Mouse (Mus musculus): ENCODE results near the gene Rint1.
A peak's percentile ranks its signal among the peaks of the same experiment; 100 is the strongest.

The Rint1 gene

DNA sequence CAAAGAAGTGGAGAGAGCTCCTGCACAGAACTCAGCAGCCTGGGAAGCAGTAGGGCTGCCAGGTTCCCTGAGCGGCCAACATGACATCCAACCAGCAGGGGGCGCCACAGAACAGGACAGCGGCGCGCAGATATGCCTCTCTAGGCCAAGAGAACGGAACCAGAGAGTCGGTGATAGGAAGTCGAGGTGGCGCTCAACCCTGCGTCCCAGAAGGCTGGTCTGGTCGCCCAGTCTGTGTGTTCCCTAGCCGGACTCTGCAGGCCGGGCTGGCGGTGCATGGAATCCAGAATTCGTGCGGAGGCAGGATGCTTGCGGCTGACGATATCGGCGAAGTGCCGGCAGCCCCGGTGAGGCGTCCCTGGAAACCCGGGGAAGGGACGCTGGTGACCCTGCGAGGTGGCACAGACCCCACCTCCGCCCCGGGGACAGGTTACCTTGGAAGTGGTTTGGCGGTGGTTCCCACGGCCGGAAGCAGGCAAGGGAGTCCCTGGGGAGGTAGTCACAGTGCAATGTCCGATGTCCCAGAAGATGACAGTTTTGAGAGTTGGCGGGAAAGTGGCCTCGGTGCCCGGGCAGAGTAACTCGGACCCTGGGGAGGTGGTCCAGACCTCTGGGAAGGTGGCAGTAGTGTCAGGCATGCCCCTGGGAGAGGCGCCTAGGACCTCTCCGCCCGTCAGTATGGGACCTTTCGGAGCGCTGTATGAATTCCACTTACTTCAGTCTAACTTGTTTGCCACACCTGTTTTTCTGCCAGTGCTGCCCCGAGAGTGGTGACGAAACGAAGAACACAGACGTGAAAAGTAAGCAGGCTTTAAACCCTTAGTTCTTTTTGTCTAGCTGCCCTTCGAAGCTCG, at the start of gene Rint1:
Rint1 (plus strand) TSS at position 176 of the 854 bp plus-strand sequence.
- DNase-seq: peak; percentile 90

DNA sequence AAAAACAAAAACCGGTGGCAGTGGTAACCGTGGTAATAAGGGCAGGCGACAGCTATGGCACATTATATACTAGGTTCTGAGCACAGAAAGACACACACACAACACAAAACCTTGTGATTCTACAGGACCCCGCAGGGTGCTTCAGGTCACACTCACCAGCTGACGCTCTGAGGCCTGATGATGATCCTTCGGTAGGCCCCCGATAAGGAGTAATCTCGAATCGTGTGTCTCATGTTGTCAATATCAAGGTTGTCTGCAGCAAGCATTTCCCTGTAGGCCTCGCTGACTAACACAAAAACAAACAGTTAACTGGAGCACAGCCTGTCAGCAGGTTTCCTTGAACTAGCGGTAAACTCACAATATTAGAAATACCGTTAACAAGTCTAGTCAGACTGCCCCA, 44.2 kb upstream of the Rint1 start:
- DNase-seq: no peak

DNA sequence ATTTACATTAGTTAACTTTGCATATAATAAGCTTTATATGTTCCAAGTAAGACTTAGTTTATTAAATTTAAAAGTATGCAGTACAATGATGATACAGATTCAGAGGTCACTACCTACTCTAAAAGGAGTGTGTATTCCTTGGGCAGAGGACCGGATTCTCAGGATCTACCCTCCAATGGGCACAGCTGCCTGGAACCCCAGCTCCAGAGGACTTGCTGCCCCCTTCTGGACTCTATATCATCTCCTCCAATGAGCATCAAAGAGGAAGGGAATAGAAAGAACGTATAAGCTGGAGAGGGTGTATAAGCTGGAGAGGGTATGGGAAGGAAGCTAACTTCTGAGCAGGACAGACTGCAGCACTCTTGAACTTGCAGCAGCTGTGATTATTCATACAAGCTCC, 37.6 kb upstream of the Rint1 start:
- DNase-seq: no peak

DNA sequence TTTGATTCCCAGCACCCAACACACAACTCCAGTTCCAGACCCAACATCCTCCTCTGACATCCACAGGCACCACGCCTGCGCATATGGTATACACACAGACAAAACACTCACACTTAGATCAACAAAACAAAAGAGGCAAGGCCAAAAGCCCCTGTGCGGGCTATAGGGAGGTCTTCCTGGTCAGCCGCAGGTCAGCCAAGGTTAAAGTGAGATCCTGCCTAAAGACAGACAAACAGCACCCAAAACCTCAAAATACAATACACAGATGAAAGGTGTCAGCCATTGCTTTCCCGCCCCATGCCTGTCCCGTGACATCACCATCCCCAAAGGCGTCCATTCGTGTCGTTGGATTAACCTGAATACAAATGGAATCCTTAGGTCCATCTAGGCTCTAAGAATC, 31.9 kb upstream of the Rint1 start:
- no peak for DNase-seq

DNA sequence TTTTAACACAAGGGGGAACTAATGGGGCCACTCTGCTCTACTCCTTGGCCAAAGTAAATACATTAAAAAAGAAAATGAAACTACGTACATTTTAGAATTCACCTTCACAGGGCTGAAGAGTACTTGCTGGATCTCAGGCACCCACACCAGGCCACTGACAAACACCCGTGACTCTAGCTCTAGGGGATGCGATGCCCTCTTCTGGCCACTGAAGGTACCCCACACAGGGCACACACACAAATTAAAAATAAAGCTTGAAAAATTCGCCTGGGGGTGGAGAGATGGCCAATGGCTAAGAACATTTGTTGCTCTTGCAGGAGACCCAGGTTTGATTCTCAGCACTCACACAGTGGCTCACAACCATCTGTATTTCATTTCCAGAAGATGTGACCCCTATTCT, 31.1 kb upstream of the Rint1 start:
- no peak for DNase-seq

DNA sequence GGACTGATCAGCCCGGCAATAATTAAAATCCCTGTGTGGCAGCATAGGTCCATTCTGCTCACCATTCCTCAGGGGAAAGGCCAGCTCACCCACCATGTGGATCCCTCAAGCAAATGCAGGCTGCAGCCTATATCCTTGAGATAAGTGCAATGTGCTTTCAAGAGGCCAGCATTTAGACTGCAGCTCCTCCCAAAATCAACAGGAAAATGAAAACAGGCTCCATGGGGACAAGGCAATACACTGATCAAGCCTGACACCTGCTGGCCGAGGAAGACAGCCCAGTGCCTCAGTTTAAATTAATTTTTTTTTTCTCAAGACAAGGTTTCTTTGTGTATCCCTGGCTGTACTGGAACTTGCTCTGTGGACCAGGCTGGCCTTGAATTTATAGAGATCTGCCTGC, 28.9 kb upstream of the Rint1 start:
- DNase-seq: no peak

DNA sequence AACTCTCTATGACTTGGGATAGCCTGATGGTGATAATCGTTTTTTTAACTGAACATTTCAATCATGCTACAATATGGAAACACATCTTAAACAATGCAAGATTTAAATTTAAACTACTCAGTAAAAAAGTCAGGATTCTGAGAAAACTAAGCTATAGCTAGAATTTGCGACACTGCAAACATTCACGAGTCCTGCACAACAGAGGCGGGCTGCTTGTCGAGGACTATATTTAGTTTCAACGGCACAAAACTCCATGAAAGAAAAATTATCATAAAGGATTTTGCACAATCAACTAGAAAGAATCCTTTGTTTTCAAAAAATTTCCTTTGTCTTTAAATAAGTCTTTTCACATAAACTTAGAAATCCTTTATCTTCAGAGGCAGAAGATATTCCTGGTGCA, 25.0 kb upstream of the Rint1 start:
- DNase-seq: no peak

DNA sequence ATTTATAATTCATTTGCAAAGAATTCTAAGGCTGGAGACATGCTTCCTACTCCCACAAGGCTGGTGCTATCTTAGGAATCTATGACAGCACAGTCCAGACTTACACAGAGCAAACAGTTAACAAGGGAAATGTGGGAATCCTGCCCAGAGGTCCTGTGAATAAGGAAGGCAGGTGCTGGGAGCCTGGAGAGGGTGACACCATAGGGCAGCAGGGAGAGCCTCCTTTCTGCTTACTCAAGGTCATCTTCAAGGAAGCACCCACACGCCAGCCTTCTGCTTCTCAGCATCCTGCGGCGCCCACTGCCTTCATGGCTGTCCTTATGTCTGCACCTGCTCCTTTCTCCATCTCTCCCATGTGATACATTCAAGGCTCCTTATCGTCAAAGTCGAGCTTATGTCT, 23.0 kb upstream of the Rint1 start:
- no peak for DNase-seq

DNA sequence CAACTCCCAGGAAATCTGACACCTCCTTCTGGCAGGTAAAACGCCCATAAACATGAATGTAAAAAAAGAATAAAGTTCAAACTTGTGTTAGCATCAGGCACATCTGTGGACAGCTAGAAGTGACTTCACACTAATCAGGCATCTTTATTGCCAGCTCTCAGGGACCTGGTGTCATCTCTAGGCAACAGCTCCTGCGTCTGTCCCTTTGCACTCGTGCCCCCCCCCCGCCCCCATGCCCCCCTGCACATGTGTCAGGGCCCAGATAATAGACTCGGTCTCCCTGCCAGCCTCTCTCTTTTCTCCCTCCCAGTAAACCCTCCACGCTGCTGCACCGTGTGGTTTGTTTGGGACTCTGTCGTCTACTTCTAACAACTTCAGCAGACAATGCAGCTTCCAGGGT, 16.4 kb upstream of the Rint1 start:
- DNase-seq: no peak

DNA sequence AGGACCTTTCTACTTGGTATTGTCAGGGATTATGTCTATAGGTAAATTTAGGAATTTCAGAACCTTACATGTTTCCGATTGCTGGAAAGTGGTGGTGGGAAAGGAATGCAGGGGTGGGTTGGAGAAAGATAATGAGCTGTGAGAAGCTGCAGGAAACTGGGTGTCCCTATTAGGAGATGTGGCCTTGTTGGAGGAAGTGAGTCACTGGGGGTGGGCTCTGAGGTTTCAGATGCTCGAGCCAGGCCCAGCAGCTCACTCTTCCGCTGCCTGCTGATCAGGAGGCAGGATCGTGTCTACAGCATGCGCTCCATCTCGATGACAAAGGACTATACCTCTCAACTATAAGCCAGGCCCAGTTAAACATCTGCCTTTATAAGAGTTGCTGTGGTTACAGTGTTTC, 13.3 kb upstream of the Rint1 start:
- no peak for DNase-seq

DNA sequence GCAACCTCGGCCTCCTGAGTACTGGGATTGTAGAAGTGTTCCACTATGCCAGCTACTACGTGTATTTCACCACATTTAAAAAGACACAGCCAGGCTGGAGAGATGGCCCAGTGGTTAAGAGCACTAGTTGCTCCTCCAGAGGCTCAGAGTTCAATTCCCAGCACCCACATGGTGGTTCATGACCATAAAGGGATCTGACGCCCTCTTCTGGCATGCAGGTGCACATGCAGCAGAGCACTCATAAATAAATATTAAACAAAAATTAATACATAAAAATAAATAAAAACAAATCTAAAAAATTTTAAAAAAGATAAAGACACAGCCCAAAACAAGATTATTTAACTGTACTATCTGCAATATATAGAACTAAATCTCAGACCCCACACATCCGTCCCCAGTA, 7.0 kb upstream of the Rint1 start:
- DNase-seq: no peak

DNA sequence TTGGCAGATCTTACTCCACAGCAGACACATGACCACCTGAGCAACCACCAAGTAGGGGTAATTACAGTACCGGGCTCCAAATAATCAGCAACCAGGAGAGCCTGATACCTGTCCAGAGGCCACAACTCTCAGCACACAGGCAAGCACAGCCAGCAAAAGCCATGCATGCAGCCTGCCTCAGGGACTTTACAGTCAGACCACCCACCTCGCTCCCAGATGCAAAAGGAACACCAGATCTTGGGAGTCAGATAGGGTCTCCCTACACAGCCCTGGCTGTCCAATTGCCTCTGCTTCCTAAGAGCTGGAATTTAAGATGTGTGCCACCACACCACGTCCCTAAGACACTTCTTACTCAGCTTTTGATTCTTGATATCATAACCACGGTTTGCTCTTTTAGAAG, 6.3 kb upstream of the Rint1 start:
- DNase-seq: no peak

DNA sequence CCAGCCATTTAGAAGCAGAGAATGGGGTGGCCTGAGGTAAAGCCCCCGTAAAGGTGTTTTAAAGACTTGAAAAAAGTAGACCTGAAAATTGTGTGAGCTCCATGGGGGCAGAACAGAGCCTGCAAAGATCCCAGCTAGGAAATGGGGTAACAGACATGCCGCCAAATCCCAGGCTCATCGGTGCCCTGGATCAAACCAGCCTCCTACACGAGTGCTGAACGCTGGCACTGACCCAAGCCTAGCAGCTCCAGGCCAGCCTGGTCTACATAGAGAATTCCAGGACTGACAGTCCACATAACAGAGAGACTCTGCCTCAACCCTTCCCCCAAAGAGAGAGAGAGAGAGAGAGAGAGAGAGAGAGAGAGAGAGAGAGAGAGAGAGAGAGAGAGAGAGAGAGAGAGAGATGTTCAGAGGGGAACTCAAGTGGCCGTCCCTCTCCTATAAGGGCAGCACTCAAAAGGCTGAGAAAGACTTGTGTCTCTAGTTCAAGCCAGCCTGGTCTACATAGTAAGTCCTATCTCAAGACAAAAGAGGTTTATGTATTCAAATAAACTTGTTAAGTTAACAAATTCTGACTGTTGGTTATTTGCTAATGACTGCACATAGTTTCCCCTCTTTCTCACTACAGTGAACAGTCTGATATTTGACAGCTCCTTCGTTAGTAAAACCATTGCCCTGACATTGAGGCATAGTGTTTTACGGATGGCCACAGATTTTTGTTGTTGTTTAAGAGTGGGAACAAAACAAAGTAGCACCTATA, 5.3 kb upstream of the Rint1 start:
- DNase-seq: no peak

DNA sequence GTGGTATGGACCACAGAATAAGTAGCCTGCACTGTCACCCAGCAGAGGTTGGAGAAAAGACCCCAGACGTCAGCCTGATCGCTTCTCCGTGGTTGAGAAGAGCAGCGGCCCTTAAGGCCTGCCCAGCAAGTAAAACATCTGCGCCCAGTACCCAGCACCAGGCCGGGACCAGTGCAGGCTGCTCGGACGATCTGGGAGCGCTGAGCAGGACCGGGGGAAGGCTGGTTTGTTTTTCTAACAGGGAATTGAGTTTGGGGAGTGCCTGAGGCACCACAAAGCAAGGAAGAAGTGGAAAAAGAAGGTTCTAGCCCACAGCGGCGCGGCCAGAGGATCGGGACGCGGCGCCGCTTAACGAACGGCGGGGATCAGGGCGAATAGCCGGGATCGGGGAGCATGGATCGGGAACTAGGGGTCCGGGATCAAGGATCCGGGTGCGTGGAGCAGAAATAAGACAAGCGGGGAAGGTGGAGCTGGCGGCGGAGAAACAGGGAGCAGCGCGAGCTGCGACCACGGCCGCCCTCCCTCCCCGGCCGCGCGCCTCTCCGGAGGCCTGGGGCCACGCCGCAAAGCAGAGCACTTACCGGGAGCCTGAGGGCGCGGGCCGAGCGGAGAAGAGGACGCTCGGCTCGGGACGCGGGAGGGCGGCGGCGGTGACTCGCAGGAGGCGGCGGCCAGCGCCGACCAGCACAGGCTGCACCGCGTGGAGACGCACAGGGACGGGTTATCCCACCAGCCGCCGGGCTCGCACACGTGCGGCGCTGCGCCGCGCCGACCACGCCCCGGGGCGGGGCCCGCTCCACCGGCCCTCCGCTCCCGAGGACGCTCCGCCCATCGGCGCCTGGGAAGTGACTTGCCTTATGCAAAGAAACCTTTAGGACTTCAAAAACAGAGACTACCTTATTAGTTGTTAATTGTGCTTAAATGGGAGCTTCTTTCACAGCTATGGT, 4.3 kb upstream of the Rint1 start, which contains the start of gene Pus7:
Pus7 (minus strand) TSS at position 781 of the 947 bp plus-strand sequence.
- DNase-seq: peak; percentile 85

DNA sequence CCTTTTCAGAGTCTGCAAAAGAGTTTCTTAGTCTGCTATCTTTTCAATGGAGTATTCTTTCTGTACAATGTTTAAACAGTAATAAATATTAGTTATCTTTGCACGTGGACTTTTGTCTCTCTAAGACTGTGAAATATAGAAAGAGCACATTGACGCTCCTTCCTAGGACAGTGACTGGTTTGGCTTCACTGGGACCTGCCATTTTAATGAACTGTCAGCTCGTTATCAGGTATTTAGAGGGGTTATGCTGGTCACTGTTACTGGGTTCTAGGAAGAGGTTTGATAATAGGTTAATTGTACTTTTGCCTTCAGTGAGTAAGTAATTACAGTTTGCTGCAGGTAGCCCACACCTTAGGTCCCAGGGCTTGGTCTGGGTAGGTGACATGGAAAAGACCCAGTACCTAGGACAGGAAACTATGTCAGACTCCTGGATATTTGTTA, 899 bp downstream of the Rint1 start:
- no peak for DNase-seq

DNA sequence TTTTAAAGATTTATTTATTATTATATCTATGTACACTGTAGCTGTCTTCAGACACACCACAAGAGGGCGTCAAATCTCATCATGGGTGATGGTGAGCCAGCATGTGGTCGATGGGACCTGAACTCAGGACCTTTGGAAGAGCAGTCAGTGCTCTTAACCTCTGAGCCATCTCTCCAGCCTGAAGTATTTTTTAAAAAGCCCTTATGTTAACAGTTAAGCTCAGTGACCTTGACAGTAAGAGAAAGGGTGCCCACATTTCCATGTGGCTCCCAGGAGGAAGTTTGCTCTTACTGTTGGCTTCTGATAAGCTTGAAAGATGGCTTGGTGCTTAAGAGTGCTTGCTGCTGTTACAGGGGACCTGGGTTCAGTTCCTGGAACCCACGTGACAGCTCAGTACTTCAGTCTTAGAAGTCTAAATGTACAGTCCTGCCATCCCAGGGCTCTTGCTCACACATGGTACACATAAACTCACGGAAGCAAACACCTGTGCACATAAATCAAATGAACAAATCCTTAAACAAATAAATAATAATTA, 1.6 kb downstream of the Rint1 start:
- no peak for DNase-seq

DNA sequence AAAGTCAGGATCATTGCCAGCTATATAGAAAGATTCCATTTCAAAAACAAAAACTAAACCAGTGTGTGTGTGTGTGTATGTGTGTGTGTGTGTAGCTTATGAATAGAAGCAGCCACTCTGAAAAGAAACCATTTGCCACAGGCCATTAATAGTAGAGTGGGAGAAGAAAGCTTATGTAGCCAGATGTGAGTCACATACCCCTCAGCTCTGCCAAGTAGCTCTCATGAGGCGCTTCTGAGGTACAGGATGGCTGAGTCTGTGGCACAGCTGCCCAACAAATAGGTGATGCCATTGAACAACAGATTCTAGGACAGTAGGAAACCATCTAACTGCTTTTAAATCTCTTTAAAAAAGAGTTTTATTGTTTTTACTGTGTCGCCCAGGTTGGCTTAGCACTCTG, 5.2 kb downstream of the Rint1 start:
- DNase-seq: no peak

DNA sequence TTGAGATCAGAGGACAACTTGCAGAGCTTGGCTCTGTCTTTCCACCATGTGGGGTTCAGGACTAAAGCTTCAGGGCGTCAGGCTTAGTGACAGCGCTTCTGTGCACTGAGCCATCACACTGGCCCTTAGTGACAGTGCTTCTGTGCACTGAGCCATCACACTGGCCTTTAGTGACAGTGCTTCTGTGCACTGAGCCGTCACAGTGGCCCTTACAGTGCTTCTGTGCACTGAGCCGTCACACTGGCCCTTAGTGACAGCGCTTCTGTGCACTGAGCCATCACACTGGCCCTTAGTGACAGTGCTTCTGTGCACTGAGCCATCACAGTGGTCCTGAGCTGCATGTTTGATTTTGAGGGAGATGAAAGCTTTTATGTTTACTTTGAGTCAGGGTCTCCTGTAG, 27.3 kb downstream of the Rint1 start:
- DNase-seq: no peak

DNA sequence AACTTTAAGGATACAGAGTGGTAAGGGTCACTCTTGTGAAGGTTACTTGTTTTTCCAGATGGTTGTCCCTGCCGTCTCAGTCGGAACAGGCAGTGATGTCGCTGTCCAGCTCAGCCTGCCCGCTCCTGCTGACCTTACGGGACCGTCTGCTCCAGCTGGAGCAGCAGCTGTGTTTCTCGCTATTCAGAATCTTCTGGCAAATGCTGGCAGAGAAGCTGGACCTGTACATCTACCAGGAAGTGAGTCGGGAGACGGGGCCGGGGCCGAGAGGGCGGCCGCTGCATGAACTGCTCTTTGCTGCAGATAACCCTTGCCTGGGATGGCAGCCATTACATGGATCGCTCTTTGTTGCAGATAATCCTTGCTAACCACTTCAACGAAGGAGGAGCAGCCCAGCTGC, 29.2 kb downstream of the Rint1 start:
- no peak for DNase-seq

DNA sequence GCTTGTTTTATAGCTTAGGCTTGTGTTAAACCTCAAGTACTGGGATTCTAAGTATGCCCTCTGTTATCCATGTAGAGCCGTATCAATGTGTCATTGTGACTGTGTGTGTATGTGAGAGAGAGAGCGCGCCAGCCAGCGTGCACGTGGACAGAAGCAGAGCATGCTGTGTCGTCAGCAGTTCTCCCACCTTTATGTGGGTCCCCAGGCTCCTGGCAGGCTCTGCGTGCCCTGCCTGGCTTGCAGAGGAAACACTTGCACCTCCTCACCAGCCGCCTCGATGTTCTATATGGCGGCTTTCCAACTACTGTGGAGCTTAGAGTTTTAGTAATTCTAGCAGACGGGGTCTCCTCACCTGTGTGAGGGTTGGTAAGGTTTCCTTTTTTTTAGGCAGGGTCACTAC, 34.8 kb downstream of the Rint1 start:
- DNase-seq: no peak

DNA sequence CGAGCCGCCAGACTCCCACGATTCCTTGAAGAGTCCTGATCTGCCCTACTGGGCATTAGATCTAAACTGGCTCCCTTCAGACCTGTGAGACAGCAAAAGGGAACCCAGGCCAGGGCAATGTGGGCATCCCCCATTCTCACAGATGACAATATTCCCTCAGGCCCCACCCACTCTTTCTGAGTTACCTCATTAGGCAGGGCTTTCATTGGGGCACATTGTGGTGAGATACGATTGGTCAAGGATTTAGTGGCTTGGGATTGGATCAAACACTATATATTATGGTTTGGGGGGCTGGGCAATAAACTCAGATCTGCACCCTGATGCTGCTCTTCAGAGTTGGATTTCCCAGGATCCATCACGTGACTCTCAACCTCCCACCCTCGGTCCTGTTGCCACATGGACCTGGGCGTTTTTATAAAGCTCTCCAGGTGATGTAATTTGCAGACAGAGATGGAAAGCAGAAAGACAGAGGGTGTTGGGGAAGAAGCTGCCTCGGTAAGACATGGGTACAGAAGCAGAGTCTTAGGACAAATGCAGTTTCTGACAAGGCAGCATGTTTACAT, 36.7 kb downstream of the Rint1 start:
- DNase-seq: no peak

DNA sequence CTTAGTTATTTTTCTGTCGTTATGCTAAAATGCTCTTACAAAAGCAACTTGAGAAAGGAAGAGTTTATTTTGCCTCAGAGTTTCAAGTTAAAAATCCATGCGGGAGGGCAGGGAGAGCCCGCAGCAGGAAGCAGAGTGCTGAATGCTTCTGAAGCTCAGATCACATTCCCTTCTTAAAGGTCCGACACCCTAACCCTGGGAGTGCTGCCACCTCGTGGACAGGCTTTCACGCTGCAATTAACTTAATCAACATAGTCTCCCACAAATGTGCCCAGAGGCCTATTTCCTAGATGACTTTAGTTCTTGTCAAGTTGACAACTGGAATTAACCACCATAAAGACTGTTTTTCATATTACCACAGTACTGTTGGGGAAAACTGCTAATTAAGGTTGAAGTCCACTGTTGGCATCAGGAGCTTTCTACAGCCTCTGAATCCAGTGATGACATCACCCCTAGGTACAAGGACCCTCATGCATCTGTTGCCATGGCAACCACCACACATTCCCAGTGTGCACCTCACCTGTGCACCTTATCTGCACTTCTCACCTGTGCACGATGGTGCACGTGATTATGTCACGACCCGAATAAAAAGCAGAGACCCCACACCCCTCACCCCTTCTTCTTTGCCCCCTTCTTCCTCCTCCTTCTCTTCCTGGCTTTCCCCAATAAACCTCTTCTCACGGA, 39.0 kb downstream of the Rint1 start:
- DNase-seq: no peak

Data from cerebellum, adult 11-12 months (tissue).